Mouse (Mus musculus) urinary bladder, adult 18-20 months (tissue): ENCODE measurements around the gene Aldh5a1.

ENCODE experiments used
- DNase-seq, 2 experiments: peaks; one replicate each; pipeline ENCODE4 v3.0.0; 2022; ENCODE audit warnings: low spot score in 2 of 2, mixed read lengths in 2 of 2

Gene Aldh5a1

DNA sequence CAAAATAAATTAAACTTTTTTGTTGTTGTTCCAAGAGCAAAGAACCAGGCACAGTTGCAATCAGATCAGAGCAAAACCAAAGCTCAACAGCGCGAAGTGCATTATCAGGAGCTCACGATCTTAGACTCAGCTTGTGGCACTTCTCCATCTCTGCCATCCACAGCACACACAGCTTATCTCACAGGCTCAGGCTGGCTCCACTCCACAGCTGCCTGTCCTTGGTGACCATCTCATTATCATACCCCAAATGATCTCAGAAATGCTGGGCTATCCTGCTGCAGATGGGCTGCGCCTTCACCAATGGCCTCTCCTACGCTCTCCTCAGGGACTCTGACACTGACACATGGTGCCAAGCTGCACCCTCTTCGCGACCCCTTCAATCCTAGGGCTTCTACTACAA lies 4.3 kb downstream of the Aldh5a1 start:
- DNase-seq = no peak

GRCm38 (mm10) chr13:24930591-24930990 lies 6.9 kb downstream of the Aldh5a1 start:
- no peak for DNase-seq

DNA sequence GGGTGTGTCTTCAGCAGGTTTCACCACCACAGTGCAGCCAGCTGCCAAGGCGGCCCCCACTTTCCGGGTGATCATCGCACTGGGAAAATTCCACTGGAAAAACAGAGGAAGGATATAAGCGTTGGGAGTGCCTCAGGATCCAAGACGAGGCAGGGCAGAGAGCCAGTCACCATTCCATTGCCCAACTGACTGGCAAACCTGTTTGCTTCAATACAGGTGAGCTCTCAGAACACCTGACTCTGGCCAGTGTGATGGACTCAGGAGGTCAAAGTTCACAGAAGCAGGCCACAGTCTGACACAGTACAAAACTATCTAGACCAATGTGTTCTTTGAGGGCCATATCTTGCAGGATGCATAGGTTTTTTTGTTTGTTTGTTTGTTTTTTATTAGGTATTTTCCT lies 13.5 kb downstream of the Aldh5a1 start:
- DNase-seq = no peak

GRCm38 (mm10) chr13:24921281-24921680 lies 16.2 kb downstream of the Aldh5a1 start:
- DNase-seq = no peak

DNA sequence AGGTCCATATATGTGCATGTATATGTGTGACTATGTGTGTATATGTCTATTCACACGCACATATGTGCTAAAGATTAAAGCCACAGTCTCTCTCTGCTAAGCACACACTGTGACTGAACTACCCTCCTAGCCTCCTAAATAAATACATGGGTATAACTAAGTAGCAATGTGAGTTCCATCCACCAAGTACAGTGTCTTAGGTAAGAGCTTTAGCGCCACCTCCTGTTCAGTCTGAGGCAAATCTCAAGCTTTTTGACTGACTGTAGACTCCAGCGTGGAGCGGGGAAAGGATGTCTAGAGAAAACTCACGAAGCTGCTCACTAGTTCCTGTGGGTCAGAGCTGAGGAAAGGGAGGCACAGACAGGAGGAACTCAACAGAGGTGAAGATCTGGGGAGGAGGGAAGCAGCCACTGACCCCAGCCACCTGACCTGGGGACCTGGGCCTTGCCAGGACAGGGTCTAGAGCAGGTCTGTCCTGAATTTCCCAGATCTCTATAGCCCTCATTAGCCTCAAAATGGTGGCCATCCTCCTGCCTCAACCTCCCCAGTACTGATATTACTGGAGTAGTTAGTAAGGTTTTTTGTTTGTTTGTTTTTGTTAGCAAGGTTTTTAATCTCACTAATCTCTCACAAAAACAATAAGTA lies 17.0 kb downstream of the Aldh5a1 start:
- peak; percentile 16 to 23 for DNase-seq

DNA sequence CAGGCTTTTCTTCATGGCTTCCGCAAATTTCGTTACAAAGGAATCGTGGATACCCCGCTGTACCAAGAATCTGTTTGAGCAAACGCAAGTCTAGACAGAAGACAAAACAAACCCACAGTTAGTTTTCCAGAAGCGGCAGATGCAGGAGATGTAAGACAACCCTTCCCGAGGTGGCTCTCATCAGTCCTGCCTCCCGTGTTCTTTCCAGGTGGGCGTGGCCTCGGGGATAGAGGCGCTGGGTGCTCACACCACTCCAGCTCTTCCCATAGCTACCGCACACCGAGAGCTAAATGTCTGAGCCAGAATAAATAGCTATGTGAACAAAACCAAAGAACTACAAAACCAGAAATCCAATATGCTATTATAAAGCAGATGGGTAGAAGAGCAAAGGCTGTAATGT lies 21.6 kb downstream of the Aldh5a1 start:
- no peak for DNase-seq

DNA sequence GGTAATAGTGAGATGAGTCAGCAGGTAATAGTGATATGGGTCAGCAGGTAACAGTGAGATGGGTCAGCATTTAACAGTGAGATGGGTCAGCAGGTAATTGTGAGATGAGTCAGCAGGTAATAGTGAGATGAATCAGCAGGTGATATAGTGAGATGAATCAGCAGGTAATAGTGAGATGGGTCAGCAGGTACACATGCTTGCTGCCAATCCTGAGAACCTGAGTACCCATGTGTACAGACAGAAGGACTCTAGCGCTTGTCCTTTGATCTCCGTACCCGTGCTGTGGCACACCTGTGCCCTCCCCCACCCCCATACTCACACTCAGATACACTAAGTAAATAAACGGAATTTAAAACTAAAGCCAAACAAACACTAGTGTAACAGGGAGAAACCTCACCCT lies 22.5 kb downstream of the Aldh5a1 start:
- no peak for DNase-seq

GRCm38 (mm10) chr13:24913576-24913975 lies 23.9 kb downstream of the Aldh5a1 start:
- DNase-seq = no peak

GRCm38 (mm10) chr13:24909112-24909511 lies 28.3 kb downstream of the Aldh5a1 start:
- DNase-seq = no peak

- DNase-seq = no peak
Measured at GRCm38 (mm10) chr13:24906831-24907570, 30.5 kb downstream of the Aldh5a1 start.

GRCm38 (mm10) chr13:24905422-24905821 lies 32.0 kb downstream of the Aldh5a1 start:
- DNase-seq = no peak

DNA sequence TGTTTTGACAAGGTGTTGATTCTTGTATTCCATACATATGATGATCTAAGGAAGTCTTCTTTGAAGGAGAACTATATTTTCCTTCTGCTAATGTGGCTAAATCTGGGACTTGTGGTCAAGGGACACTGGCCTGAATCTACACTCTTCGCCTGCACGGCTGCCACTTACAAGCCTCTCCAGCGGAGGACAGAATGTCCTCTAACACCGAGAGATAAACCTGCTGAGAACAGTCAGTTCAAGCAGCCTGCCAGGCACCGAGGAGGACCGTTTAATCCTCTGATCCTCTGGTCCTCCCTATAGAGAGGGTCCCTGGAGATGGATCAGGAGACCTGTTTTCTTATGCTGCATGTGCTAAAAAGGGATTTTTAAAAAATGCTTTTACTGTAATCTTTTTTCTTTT lies 34.0 kb downstream of the Aldh5a1 start:
- DNase-seq = no peak

- DNase-seq = no peak
Measured at GRCm38 (mm10) chr13:24901916-24902315, 35.5 kb downstream of the Aldh5a1 start.

DNA sequence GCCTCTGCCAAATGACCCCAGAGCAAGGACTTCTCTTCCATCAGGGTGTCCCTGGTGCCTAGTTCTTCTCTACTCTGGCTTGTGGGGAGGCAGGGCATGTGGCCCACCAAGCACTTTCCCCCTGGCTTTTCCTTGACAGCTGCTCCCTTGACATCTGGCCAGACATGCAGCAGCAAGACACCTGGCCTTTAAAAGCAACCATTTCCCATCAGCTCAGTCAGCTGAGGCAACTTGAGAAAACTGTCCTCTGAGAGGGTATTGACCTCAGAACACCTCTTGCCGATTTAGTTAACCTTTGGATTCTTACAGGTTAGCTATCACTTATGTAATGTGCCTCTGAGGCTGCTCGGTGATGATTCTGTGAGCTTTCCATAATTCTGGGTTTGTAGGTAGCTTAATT lies 43.6 kb downstream of the Aldh5a1 start:
- no peak for DNase-seq

GRCm38 (mm10) chr13:24892516-24892915 lies 44.9 kb downstream of the Aldh5a1 start:
- no peak for DNase-seq

DNA sequence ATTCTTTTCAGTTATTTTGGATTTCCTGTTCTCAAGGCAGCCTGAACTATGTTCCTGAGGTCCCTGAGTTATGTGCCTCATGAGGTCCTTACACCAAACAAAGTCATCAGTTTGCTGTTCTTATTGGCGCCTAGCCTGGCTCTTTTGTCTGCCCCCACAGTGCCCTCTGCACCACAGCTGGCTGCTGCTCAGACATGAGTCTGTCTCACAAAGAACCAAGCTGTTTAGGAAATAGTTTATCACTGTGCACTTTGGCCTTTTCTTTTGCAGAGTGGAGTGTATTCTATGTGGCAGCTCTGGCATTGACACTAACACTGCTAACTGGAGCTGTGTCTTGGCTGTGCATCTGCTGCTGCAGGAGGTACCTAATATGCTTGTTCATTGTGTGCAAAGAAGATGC lies 47.9 kb downstream of the Aldh5a1 start:
- DNase-seq = no peak

DNA sequence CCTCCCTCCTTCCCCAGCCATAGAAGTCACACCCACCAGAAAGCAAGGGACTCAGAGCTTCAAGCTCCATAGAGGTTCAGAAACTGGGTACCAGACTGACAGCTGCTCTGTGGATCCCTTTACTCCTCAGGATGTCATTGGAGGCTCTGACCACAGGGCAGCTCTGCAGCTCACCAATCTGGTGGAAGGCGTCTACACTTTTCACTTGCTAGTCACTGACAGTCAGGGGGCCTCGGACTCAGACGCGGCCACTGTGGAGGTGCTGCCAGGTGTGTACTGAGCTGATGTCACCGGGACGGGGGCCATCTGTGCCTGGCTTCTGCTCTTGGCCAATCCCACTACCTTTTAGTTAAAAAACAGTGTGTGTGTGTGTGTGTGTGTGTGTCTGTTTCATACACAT lies 55.0 kb downstream of the Aldh5a1 start:
- no peak for DNase-seq

DNA sequence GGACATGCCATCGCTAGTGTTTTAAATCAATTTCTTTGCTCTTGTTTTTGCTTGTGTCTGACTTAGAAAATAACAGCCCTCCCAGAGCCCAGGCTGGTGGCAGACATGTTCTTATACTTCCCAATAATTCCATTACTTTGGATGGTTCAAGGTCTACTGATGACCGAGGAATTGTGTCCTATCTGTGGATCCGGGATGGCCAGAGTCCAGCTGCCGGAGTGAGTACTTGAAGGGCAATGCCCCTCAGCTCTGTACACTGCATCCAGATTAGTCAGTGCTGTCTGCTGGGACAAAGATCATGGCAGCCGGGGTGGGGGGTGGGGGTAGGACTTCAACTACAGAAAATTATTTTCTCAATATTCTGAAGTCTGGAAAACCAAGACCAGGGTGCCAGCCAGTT lies 56.8 kb downstream of the Aldh5a1 start:
- DNase-seq = no peak

- no peak for DNase-seq
Measured at GRCm38 (mm10) chr13:24880208-24880607, 57.3 kb downstream of the Aldh5a1 start.

DNA sequence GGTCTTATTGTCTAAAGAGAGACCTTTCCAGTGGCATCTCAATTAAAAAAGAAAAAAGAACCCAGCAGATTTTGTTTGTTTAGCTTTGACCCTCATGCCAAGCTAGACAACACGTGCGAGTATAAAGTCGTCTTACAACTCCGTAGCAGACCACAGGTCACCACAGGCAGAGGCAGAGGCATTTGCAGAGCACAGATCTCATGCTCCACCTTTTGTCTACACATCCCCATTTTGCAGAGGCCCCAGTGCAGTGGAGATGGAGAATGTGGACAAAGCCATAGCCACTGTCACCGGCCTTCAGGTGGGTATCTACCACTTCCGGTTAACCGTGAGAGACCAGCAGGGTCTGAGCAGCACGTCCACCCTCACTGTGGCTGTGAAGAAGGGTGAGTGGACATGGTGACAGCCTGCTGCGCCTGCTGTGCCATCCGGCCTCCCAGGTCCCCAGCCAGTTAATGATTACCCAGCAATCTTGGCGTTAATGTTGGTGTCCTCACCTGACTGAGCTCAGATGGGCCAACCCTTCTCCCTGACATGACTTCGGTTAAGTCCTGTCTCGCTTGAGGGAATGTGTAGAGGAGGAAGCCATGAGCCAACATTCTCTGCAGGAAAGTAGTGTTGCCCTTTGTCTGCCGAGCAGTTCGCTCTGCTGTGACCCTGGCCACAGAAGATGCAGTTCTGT lies 58.0 kb downstream of the Aldh5a1 start:
- peak; percentile 5 to 7 for DNase-seq

GRCm38 (mm10) chr13:24868233-24868632 lies 69.2 kb downstream of the Aldh5a1 start:
- no peak for DNase-seq

DNA sequence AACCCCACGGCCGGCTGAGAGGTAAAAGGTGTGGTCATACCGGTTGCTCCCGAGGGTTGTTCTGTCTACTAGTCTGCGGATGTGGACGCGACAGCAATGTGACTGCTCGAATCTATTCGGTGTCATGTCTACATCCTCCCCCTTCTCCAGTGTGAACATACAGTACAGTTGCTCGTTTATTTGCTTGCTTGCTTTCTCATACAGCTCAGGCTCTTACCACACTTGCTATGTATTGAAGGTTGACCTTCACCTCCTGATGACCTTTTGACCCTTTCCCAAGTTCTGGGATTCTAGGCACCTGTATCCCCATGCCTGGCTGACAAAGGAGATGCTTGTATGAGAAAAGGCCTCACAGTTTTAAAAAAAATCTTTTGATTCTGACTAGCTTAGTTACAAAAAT lies 69.7 kb downstream of the Aldh5a1 start:
- DNase-seq = no peak
